Mouse (Mus musculus) erythroblast, embryonic 14.5 days (primary cell): Measurements from ENCODE around the gene Coa5.

Experiments used
- GATA1 ChIP-seq: IDR thresholded peaks from 2 replicates; pipeline ENCODE4 v1.6.1; 2012; ENCODE audit warnings: low read length, inconsistent platforms, mixed read lengths
- TAL1 ChIP-seq: IDR thresholded peaks from 3 replicates; pipeline ENCODE4 v1.6.1; 2012; ENCODE audit warnings: low read length, inconsistent platforms, mixed read lengths

GRCm38 (mm10) chr1:37386448-37386971 is 43.4 kb downstream of the Coa5 start:
- no peak for TF ChIP-seq TAL1
- TF ChIP-seq GATA1 = no peak
